Mouse (Mus musculus) right cerebral cortex, postnatal 4 days (tissue): ENCODE results near the gene Cyb5r2.
A peak's percentile ranks its signal among the peaks of the same experiment; 100 is the strongest.

Source experiments
- DNase-seq: peaks from one replicate; pipeline ENCODE4 v3.0.0-alpha.2; 2022

Cyb5r2 gene

DNA sequence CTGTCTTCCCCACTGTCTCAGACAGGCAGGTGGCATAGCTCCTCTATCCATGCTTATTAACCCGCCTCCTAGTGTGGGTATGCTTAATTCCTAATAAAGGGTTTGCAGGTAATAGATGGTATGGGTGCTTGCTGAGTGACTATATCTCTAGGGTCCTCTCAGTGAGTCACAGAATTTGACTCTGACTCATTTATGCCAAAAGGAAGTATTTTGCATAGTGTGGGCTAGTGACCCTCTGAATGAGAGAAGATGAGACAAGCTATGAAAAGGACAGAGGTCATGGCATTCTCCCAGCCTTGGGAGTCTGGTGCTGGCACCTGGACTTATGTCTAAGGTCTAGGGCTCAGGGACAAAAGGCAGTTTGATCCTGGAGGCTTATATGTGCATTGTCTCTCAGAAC, 37.1 kb downstream of the Cyb5r2 start:
- DNase-seq: no peak

DNA sequence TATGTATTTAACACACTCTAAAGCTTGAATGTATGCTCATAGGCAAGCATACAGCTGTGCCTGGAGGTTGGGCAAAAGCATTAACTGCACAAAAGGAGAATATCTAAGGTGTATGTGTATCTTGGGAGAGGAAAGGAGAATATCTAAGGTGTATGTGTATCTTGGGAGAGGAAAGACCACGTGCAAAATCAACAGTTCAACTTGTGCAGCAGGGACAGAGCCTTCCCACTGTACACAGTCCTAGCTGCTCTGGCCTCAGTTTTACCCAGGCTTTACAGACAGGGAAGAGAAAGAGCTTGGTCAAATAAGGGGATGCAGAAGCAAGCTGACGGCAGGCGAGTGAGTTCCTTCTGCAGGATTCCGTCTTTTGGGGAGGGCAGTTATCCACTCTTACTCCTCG, 43.8 kb downstream of the Cyb5r2 start:
- DNase-seq: no peak

GRCm38 (mm10) chr7:107712743-107713142, 45.1 kb downstream of the Cyb5r2 start:
- DNase-seq: no peak

DNA sequence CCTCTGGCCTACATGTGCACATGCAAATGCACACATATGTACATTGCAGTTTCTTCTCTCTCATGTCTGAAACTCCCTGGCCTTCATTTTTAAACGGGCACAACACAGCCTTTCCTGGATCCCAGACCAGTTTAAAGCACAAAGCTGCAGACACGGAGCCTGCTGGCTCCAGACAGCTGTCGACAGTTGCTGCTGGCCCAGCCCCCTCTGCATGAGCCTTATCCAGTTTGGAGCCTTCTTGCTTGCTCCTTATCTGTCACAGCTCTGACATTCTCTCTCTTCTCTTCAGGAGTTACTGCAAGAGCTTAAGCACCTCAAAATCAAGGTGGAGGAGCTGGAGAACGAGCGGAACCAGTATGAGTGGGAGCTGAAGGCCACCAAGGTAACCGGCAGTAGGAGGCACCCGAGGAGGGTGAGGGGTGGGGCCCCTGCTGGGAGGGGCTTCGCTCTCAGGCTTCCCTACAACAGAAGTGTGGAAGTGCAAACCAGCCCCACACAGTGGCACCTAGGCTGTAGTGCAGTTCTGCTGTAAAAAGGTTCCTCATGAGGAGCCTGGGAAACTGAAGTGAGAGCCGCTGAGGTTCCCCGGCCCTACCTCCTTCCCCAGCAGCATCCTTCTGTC, 49.2 kb downstream of the Cyb5r2 start:
- DNase-seq: peak; percentile 57

DNA sequence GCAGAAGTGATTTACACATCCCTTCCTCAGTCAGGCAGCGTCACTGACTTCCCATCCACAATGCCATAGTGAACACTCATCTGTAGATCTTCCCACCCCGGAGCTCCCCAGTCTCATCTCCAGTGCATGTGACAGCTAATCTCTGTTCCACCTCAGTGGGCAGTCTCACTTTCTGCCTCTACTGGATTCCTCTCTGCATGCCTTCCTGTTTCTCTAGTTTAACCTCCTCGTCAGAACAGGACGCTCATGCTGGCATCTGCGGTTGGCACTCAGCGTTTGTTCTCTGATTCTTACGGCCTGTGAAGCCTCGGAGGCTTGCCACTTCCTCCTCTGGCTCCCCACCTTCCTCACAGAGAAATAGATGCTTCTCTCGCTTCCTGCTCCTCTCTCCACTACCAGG, 50.2 kb downstream of the Cyb5r2 start:
- DNase-seq: no peak

DNA sequence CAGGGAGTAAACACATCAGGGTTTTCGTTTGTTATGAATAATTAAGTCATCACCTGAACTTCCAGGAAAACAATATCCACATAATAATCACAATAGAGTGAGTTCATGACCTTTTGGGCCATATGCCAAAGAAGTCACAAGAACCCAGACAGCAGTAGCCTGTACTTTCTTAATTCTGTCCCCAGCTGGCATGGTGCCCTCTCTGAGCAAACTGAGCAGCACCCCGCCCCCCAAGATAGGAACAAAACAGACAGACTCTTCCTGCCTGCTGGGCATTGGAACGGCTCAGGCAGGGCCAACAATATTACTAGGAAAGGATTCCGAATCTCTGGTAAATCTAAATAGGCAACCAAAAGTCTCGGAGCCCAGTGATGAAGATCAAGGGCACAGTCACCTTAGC, 51.9 kb downstream of the Cyb5r2 start:
- peak; percentile 13 for DNase-seq

- no peak for DNase-seq
Observed at GRCm38 (mm10) chr7:107702461-107703380, 55.1 kb downstream of the Cyb5r2 start.

DNA sequence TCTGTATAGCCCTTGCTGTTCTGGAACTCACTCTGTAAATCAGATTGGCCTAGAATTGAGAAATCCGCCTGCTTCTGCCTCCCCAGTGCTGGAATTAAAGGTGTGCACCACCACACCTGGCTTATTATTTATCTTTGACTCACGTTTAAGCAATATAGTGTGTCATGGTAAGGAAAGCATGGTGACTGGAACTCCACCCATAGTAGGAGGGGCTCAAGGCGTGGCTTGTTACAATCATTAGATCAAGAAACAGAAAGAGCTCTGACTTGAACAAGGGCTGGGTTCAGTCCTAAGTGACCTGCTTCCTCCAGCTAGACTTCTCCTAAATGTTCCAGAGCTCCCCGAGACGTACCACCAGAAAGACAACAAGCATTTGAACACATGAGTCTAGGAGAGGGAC, 57.2 kb downstream of the Cyb5r2 start:
- no peak for DNase-seq

DNA sequence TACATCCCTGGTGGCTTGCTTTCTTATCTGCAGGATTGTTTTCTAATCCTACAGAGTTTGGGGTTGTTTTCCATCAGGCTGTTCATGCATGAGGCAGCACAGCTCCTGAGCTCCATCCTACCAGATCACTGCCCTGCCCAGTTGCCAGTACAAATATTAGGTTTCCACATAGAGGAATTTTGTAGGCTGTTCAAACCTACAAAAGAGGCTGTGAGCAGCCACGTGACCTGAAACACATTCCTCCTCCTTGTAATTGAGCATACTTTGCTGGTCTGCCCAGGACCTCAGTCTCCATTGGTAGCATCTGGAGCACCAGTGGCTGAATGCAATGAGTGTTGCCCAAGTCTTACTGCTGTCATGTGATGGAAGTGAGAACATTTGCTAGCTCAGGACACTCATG, 57.9 kb downstream of the Cyb5r2 start:
- no peak for DNase-seq
